Mouse (Mus musculus) testis, postnatal 14 days (tissue): ENCODE results near the gene Zbtb20.

ENCODE experiments used
- DNase-seq: peaks from one replicate; pipeline ENCODE4 v3.0.0; 2021; ENCODE audit warnings: low spot score

The Zbtb20 gene

DNA sequence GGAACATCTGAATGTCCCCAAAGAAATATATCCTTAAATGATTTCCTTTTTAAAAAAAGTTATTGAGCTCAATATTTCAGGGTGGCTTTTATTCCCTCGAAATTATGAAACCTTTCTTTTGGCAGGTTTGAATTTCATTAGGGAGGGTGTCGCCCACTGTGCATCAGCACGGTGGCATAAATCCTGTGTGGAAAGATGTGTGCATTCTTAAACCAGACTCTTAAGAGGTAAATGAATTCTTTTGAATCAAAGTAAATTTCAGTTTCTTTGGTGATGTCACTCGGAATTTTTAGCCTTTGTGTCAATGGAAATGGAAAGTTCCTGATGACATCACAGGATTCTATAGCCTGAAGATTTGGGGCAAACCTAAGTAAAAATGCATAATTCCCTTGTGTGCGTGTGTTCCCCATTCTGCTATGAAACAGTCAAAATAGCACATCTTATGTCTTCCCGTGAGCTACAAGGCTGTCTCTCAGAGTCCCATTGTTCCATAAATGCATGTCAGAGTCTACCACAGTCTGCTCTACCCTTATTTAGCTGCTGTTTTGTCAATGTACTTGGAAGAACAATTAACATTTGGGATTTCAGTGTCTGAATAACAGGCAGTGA, 318.1 kb downstream of the Zbtb20 start:
- DNase-seq, result no peak

DNA sequence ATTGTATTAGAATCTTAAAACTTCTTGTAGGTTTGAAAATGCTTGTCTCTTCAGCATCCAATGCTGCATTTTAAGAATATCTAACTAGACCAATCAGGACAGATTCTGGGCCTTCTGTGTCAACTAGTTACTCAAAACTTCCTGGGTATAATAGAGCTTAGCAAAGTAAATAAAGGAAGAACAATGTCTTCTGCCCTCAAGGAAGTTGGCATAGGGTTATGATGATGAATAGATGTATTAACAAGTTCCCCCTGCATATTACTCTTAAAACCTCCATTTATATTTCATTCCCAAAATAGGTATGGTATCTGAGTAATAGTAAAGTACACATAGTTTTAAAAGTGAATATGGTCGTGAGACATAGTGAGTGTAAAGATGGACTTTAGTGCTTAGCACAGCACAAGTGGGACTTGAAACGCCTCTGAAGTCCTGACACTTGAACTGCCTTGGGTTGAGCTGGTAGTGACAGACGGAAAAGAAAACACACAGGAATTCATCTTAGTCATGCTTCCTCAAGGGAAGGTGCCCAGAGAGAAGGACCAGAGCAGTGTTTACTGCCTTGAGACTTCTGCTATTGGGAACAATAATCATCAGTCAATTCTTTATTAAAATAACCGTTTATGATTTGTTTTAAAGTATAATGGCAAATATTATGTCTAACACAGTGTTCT, 341.8 kb downstream of the Zbtb20 start:
- no peak for DNase-seq

DNA sequence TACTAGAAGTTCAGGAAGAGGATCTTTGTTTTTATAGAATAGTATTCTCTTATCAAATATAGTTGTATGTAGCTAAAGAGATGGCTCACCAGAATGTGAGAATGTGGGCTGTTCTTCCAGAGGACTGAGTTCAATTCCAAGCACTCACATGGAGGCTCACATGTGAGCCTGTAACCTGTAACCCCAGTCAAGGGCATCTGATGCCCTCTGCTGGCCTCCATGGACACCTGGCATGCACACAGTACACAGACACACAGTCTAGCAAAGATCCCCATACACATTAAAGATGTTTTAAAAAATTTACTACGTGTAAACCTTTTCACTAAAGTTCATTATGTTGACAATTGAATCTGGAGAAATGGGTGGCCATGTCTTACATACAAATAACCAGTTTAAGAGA, 343.7 kb downstream of the Zbtb20 start:
- DNase-seq, result no peak

- no peak for DNase-seq
Measured at GRCm38 (mm10) chr16:43221313-43221712, 345.6 kb downstream of the Zbtb20 start.

DNA sequence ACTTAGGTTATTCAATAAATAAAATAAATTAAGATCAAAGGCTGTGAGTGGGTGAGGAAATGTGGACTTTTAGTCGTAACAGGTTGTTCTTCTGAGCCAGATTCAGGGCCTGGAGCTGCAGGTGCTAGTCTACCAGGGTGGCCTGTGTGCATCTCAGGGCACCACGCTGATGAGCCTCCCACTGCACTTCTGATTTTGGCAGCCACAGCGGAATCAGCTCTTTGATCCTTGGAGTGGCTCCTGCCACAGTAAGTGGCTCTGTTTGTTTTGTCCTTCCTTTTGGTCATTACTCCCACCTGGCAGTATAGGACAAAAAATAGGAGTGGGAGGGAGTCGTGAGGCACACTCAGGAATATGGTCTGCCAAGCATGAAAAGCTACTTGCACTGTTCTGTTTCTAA, 354.6 kb downstream of the Zbtb20 start:
- DNase-seq, result peak; percentile 39

- DNase-seq, result no peak
Measured at GRCm38 (mm10) chr16:43234249-43234648, 358.6 kb downstream of the Zbtb20 start.

DNA sequence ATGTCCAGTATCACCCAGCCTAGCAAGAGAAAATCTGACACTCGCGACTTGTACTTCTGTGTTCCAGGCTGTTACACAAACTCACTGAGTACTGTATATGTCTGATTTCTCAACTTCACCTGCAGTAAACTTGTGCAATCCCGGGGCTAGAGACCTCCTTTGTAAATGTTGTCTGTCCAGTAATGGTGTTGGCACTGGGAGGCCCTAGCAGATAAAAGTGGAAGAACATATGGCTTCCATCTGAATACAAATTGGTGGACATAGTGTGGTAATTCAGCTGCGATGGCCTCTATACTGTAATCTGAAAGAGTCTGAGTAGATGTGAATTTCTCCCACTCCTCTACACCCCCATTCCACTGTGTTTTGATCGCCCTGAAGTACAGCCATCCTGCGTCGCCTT, 359.6 kb downstream of the Zbtb20 start:
- no peak for DNase-seq

- no peak for DNase-seq
Measured at GRCm38 (mm10) chr16:43235721-43236159, 360.1 kb downstream of the Zbtb20 start.

DNA sequence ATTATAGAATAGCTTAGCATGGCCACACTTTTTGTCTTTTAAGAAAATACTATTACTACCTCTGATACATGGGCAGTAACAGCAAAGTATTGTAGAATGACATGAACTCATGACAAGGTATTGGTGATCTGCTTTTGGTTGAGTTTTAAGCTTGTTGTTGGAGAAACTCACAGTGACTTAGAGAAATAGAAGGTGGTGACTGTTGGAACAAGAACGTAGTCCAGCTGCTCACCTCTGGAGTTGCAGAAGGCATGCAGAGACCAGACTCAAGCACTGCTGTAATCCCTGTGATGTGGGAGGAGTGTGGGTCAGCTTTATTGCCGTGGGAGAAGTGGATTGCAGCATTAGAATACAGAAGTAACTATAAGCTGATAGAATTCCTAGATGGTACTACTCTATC, 361.9 kb downstream of the Zbtb20 start:
- no peak for DNase-seq

GRCm38 (mm10) chr16:43247026-43247425, 371.3 kb downstream of the Zbtb20 start:
- no peak for DNase-seq

DNA sequence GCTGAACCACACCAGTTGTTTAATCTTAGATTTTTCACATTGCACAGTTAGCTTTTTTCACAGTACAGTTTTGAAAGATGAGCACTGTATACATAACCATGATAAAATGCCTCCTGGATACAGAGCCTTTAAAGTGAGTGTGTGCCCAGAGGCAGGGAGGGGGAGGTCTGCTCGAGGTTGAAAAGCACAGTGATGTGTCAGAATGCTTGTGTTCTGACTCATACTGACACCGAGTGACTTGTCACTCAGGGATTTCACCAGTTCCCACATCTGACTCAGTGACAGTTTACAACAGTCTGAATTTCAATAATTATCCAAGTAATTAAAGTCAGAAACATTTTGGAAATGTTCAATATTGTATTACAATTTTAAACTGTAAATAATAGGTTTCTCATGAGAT, 377.4 kb downstream of the Zbtb20 start:
- DNase-seq, result no peak

GRCm38 (mm10) chr16:43253746-43254145, 378.1 kb downstream of the Zbtb20 start:
- no peak for DNase-seq

DNA sequence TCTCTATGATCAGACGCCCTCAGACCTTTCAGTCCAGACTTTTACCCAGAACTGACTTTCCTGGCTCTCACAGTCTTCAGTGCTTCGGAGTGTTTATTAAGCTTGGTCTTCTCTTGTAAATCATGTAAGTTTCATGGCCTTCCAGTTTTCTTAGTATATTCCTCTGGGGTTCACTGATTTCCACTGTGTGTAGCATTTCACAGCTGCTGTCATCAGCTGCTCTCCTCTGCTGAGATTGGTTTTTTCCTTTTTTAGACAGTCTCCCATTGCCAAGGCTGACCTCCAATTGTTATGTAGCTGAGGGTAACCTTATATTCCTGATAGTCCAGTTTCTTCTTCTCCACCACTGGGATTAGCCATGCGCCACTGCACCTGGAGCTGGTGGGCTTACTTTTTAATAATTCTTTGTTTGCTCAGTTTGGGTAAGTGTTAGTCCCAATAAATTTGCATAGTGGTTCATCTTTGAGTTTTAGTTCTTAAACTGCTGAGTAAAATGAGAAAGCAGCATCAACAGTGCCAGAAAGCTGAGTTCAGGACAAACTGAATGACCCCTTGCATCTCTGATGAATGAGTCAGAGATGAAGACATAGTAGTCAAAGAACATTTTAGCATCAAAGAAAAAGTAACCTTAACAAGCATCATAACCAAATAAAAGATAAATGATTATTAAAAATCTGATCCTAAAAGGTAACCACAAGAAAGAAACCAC, 380.7 kb downstream of the Zbtb20 start:
- DNase-seq, result no peak

GRCm38 (mm10) chr16:43256900-43257281, 381.2 kb downstream of the Zbtb20 start:
- DNase-seq, result no peak

GRCm38 (mm10) chr16:43259466-43259865, 383.8 kb downstream of the Zbtb20 start:
- no peak for DNase-seq

GRCm38 (mm10) chr16:43260862-43261261, 385.2 kb downstream of the Zbtb20 start:
- no peak for DNase-seq

- DNase-seq, result peak; percentile 23
Measured at GRCm38 (mm10) chr16:43274057-43274595, 398.4 kb downstream of the Zbtb20 start.

DNA sequence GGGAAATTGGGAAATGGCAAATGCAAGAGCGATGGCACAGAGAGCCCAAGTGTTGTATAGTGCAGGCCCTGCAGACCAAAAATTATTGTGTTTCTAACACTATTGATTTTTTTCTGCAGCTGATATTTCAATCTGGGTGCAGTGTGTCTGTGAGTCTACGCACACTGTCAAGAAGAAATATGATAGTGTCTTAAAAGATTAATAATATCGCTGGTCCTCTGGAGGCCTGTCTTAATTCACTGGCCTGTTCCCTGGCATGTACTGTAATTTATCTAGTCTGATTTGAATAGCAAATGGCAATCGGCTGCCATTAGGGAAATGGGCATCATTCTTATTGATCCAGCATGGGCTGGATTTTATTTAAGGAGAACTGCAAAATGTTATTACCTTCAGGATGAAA, 401.1 kb downstream of the Zbtb20 start:
- DNase-seq, result no peak

- DNase-seq, result no peak
Measured at GRCm38 (mm10) chr16:43286319-43286718, 410.6 kb downstream of the Zbtb20 start.

GRCm38 (mm10) chr16:43286783-43287383, 411.2 kb downstream of the Zbtb20 start:
- no peak for DNase-seq

- DNase-seq, result no peak
Measured at GRCm38 (mm10) chr16:43291423-43291822, 415.7 kb downstream of the Zbtb20 start.

GRCm38 (mm10) chr16:43297953-43298596, 422.4 kb downstream of the Zbtb20 start:
- DNase-seq, result no peak
